Mouse (Mus musculus) right cerebral cortex, adult 18-20 months (tissue): ENCODE data around the gene Pam16.

Experiments used
- DNase-seq: peaks from one replicate; pipeline ENCODE4 v3.0.0; 2022; ENCODE audit warnings: mixed read lengths

The Pam16 gene

GRCm38 (mm10) chr16:4624481-4625110 is at the start of gene Pam16:
TSS of gene Pam16 (minus strand) at chr16:4624988.
- peak; percentile 94 for DNase-seq

DNA sequence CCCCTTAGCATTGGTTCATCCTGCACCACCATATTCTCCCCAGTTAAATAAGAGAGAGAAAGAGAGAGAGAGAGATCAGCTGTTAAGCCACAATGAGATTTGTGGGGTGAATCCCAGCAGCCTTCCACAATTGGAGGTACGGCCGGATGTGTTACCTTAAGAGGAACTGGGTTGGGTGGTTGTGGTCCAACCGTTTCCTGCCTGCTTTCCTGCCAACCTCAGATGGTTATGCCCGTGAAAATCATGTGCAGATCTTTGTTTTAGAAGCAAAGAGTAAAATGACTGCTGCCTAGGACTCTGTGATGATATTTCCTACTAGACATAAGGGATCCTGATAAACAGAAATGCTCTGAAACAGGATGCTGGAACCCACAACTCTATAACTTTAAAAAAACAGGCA is 49.3 kb upstream of the Pam16 start:
- no peak for DNase-seq

- DNase-seq: no peak
These were observed 45.5 kb upstream of the Pam16 start for GRCm38 (mm10) chr16:4670317-4670716.

GRCm38 (mm10) chr16:4667190-4667808 is 42.5 kb upstream of the Pam16 start:
- DNase-seq: peak; percentile 87

GRCm38 (mm10) chr16:4665726-4666125 is 40.9 kb upstream of the Pam16 start:
- no peak for DNase-seq

GRCm38 (mm10) chr16:4663806-4664205 is 39.0 kb upstream of the Pam16 start:
- no peak for DNase-seq

DNA sequence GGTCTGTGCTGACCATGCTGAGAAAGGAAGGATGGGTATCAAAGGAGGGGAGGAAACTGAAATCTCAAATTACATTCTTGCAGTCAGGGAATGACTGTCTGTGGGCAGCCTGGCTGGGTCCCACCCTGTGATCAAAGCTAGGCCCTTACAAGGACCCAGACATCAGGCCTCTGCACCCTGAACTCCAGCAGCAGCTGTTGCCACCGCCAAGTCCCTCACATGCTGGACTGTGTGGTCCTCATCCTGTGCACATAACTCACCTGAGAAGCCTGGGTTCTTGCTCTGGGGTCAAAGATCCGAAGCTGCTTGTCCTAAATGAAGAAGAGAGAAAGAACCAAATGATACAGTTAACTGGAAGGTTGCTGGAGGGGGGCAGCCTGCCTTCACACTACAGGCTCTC is 36.8 kb upstream of the Pam16 start:
- no peak for DNase-seq

GRCm38 (mm10) chr16:4659326-4659725 is 34.5 kb upstream of the Pam16 start:
- no peak for DNase-seq

- DNase-seq: peak; percentile 70
These were observed 34.0 kb upstream of the Pam16 start for GRCm38 (mm10) chr16:4658781-4659245.

- no peak for DNase-seq
These were observed 31.8 kb upstream of the Pam16 start for GRCm38 (mm10) chr16:4656571-4657081.

GRCm38 (mm10) chr16:4655764-4656570 is 31.2 kb upstream of the Pam16 start:
- no peak for DNase-seq

DNA sequence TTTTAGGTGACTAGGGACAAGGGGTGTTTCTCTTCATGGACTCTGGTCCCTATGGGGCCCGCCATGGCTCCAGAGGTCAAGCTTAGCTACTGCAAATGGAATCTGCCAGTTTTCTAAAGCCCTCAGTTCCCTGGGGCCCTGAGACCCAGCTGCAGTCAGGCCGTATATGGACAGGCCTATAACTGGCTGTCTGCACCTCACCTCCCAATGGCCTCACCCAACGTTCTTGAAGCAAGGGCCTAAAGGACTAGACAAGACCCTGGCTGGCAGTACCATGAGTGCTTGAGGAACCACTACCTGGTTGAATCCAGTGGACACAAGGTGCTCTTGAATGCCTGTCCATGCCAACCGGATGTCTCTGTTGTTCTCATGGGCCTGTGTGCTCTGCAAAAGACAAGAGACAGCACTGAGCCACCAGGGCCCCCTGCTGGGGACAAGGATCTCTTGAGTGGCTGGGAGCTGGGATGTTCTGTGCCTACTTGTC is 30.5 kb upstream of the Pam16 start:
- DNase-seq: peak; percentile 44

DNA sequence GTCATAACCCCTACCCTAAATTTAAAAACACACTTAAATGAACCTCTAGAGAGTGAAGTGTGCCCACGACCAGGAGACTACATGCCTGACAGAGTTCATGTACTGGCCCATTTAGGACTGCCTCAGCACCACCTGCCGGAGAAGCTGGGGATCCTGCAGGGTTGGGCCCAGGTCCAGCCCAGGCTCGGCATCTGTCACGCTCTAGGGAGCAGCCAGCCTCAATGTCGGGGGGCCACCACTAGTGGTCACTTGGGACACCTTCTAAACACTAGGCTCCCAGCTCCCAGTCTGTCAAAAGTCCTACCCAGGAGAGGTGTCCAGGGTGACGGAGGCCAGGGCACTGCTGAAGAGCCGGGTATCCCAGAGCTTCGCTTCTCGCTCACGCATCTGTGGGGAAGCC is 29.9 kb upstream of the Pam16 start:
- no peak for DNase-seq

DNA sequence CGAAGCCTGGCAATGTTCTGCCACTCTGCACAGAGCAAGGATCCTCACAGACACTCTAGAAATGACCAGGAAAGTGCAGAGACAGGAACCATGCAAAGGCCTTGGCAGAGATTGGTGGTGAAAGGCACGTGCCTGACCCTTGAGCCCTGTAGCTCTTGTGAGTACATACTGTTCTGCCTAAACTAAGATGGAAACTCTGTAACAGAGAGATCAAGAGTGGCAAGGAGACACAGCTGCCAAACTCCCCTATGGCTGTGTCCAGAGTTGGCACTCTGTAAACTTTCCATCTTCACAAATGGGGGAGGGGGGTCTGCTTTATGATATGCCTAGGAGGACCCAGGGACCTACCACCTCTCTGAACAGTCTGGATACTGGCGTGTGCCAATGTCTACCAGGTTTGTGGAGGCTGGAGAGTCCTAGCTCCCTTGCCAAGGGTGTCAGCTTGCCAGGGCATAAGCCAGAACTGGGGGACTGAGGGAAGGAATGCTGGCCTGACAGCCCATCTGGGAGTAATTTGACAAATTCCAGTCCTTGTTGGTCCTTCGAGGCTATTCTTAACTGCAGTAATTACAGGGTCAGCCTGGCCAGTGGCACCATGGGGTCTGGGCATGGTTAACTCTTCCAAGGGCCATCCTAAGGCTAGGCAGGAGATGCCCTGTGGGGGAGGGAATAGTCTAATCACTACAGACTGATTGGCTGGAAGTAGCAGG is 28.1 kb upstream of the Pam16 start:
- no peak for DNase-seq

DNA sequence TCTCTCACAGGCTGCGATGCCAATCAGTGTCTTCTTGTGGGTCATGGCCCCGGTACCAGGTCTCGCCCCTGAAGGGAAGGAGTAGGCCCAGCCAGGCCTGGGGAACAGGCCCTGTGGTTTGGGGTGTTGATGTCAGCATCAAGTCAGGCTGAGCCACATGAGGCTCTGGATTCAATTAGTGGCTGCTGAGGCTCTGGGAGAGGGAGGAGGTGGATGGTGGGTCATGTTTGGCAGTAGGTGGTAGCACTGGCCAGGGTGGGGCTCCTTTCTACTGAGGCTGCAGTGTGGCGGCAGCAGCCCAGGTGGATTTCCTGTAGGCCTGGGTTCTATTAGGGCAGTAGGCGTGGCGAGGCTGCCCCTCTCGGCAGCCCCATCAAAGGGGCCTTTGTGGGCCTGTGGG is 26.8 kb upstream of the Pam16 start:
- no peak for DNase-seq

DNA sequence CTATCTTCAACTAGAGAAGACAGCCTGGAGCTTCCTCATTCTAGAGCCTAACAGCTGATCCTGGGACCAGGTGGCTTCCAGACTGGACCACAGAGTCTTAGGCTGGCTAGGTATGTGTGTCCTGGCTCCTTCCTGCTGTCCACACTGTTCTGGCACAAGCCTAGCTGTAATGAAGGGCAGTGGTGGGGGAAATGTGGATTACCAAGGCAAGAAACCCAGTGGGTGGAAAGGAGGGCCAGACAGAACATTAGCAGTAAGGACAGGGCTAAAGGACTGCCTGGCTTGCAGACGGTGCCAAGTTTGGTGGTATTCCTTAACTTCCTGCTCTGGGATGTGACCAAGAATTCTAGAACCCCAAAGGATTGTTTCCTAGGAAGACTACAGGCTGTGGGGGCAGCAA is 26.3 kb upstream of the Pam16 start:
- no peak for DNase-seq

- no peak for DNase-seq
These were observed 25.4 kb upstream of the Pam16 start for GRCm38 (mm10) chr16:4650161-4650560.

GRCm38 (mm10) chr16:4649692-4650091 is 24.9 kb upstream of the Pam16 start:
- DNase-seq: no peak

GRCm38 (mm10) chr16:4649211-4649610 is 24.4 kb upstream of the Pam16 start:
- DNase-seq: no peak

DNA sequence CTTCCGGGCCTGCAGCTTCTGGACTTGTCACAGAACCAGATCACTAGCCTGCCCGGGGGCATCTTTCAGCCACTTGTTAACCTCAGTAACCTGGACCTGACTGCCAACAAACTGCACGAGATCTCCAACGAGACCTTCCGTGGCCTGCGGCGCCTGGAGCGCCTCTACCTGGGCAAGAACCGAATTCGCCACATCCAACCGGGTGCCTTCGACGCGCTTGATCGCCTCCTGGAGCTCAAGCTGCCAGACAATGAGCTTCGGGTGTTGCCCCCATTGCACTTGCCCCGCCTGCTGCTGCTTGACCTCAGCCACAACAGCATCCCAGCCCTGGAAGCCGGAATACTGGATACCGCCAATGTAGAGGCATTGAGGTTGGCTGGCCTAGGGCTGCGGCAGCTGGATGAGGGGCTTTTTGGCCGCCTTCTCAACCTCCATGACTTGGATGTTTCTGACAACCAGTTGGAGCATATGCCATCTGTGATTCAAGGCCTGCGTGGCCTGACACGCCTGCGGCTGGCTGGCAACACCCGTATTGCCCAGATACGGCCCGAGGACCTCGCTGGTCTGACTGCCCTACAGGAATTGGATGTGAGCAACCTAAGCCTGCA is 23.7 kb upstream of the Pam16 start:
- DNase-seq: no peak

DNA sequence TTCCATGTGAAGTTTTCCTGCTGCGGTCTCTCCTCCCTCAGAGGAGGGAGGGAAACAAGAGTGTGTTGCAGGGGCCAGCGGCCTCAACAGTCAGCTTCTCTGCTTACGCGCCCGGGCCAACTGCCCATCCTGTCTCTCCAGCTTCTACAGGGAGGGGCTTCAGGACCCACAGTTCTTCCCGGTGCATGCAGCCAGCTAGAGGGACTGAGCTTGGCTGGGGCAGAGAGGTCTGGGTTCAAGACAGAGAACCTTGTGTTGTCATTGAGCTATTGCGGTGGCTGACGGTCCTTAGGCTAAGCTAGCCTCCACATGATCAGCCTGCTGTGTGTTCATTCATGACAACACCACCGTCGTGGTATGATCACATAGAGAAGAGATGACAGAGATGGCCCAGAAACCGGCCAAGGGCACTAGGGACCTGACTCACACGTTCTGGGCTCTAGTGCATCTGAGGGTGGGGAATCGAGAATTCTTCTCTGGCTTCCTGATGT is 22.9 kb upstream of the Pam16 start:
- no peak for DNase-seq

DNA sequence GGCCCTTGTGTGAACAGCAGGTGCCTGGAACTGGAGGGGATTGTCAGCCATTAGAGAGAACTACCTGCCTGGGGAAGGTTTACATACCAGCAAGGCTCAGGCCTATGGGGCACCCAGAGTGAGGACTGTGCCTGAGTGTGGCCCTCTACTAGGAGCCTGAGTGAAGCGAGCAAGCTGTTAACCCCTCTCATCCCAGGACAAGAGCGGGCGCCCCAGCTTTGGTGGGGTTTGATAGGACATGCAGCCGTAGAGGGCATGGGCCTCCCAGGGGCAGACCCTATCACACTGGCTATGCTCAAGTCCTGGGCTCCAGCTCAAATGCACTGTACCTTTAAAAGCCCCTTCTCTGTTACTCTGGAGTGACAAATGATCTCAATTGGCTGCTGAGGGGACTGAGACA is 22.0 kb upstream of the Pam16 start:
- no peak for DNase-seq
